Mouse (Mus musculus) E14TG2a.4 (cell line): ENCODE data around the gene Dhx40.

Experiments
- CTCF ChIP-seq: conservative IDR thresholded peaks from 2 replicates; pipeline ENCODE4 v1.5.1; 2014; ENCODE audit warnings: low read length
- NANOG ChIP-seq: IDR thresholded peaks from 2 replicates; pipeline ENCODE4 v1.6.1; 2014; ENCODE audit warnings: borderline replicate concordance, low read length, mixed read lengths
- POU5F1 ChIP-seq: IDR thresholded peaks from 2 replicates; pipeline ENCODE4 v1.6.1; 2014; ENCODE audit warnings: low read length, borderline replicate concordance

- TF ChIP-seq CTCF (no peak), NANOG (no peak), POU5F1 (no peak)
These were observed at the start of gene Dhx40 for GRCm38 (mm10) chr11:86807505-86807989.
